Mouse (Mus musculus): ENCODE data around the gene Dnmt3l.
"Not testable (repeated sequence)": the region's sequence is repeated elsewhere in the genome, so short reads cannot be mapped to it uniquely, and the experiment has no call there.

Gene Dnmt3l

GRCm38 (mm10) chr10:78086444-78087061, 44.8 kb downstream of the Dnmt3l start:
- no peak for DNase-seq

GRCm38 (mm10) chr10:78087101-78087511, 45.4 kb downstream of the Dnmt3l start:
- no peak for DNase-seq

GRCm38 (mm10) chr10:78090246-78090645, 48.5 kb downstream of the Dnmt3l start:
- no peak for DNase-seq

- no peak for DNase-seq
Measured at GRCm38 (mm10) chr10:78090706-78091491, 49.2 kb downstream of the Dnmt3l start.

- DNase-seq: no peak
Measured at GRCm38 (mm10) chr10:78091865-78092724, 50.3 kb downstream of the Dnmt3l start.

GRCm38 (mm10) chr10:78092725-78093029, 50.9 kb downstream of the Dnmt3l start:
- no peak for DNase-seq

GRCm38 (mm10) chr10:78095221-78095620, 53.5 kb downstream of the Dnmt3l start:
- no peak for DNase-seq

GRCm38 (mm10) chr10:78095954-78096931, 54.5 kb downstream of the Dnmt3l start:
- peak; percentile 32 to 65 for DNase-seq

- not testable (repeated sequence) for DNase-seq
Measured at GRCm38 (mm10) chr10:78099860-78100259, 58.1 kb downstream of the Dnmt3l start.

GRCm38 (mm10) chr10:78100989-78101780, 59.4 kb downstream of the Dnmt3l start:
- no peak for DNase-seq

GRCm38 (mm10) chr10:78104555-78105490, 63.1 kb downstream of the Dnmt3l start:
- DNase-seq: peak; percentile 52 to 67

GRCm38 (mm10) chr10:78105548-78105947, 63.8 kb downstream of the Dnmt3l start:
- DNase-seq: peak; percentile 87 to 89

Data from kidney, adult 8-10 months (tissue).